Mouse (Mus musculus) bone marrow, adult 2 months (tissue): Measurements from ENCODE around the gene Ddt. TPM values are rescaled to one million over a fixed set of nuclear protein-coding genes. Genes with fewer than 3 reads are reported as not detected.
"Not testable (repeated sequence)": the region's sequence is repeated elsewhere in the genome, so short reads cannot be mapped to it uniquely, and the experiment has no call there.

ENCODE experiments used
- H3K27ac ChIP-seq: fragments of 200-500 bp; 2 replicates; pipeline ENCODE4 v1.5.1; 2012; ENCODE audit warnings: low read depth, mild to moderate bottlenecking, control low read depth, inconsistent platforms, low read length; ENCODE audit not compliant: control insufficient read depth, poor library complexity, insufficient read depth
- H3K4me1 ChIP-seq: fragments of 200-500 bp; 2 replicates; pipeline ENCODE4 v1.6.1; 2011; ENCODE audit warnings: low read length; ENCODE audit not compliant: control insufficient read depth, insufficient read depth
- H3K4me3 ChIP-seq: fragments of 200-500 bp; replicated peaks from 2 replicates; pipeline ENCODE3; 2011; ENCODE audit warnings: mild to moderate bottlenecking, low read depth, low read length, control low read depth; ENCODE audit not compliant: control insufficient read depth
- CTCF ChIP-seq: fragments of 200-500 bp; IDR thresholded peaks from 2 replicates; pipeline ENCODE4 v1.5.1; 2011; ENCODE audit warnings: low read length, control low read depth; ENCODE audit not compliant: control insufficient read depth, insufficient read depth
- POLR2A ChIP-seq: fragments of 200-500 bp; IDR thresholded peaks from 2 replicates; pipeline ENCODE4 v1.6.1; 2011; ENCODE audit warnings: low read depth, mild to moderate bottlenecking, control low read depth, low read length, borderline replicate concordance; ENCODE audit not compliant: control insufficient read depth
- WGBS: fragments of 180-500 bp; shearing (Covaris S2); methylation state at CpG from one replicate; pipeline ENCODE4 v1.1.7; 2018; 5-methylcytosine and 5-hydroxymethylcytosine counted together
- polyA plus RNA-seq: library from polyadenylated mRNA; stranded (reverse); fragments of >200 nt; gene quantifications from 2 replicates; pipeline ENCODE4 v1.2.4, GENCODE M21; 2011; ENCODE audit warnings: low replicate concordance; ENCODE audit not compliant: missing spikeins, insufficient read depth, insufficient read length

The Ddt gene
- polyA plus RNA-seq, 1 experiment: 20.0 TPM

DNA sequence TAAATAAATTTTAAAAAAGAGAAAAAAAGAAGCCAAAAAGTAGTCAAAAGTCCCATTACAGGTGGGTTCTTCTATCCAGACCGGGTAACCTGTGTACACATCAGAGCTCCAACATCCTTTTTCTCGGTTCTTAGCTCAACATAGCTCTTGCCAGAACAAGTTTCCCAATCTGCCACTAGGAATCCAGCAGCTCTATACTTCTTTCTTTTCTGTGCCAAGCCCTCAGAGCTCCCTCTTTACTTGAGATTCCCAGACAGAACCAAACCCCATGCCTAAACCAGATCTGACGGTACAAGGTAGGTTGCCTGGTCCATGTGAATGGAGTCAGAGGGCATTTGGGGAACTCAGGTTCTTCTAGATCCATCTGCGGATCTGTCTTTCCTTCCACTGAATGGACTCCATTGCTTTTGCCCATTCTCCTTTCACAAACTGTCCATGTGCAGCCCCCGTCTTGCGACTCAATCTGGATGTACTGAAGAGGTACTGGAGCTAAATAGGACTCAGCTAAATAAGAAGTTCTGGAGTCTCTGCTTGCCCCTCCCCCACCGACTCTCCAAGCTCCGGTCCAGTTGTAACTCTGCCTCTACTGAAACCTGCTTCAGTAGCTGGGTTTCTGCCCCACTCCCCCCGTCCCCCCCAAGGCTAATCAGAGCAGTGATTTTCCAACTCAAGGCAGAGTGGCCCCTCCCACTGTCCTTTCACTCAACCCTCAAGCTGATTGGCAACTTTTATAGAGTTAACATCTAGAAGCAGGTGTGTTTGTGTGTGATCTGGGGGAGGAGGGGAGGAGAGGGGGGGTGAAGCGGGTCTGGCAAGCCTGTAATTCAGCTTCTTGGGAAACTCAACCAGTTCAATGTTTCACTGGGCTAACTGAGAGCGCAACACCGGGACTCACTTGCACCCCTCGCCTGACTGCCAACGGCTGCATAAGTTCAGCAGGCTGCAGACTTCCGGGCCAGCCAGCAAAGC, 6.3 kb upstream of the Ddt start:
- no peak for TF ChIP-seq POLR2A
- 50% methylated on average over 15 of the region's 15 CpGs for WGBS
- no peaks in the 10 kb centered on the region for H3K4me1 ChIP-seq
- H3K4me3 ChIP-seq: no peak overlapping the region
- no peak overlapping the region for H3K27ac ChIP-seq

DNA sequence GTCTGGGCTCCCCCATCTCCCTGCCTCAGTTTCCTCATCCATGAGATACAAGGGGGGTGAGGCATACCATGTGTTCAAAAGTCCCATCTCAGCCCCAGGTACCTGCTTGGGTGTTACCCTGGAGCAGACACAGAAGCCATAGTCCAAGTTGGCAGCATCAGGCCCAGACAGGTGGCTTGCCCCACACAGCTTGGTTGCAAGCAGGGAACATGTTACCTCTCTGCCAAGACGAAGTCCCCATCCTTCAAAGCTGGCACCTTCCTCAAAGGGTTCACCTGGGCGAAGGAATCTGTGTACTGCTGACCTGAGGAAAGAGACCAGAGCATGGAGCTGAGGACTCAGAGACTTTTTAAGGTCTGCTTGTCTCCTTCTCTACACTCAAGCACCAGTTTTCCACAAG, 4.7 kb upstream of the Ddt start:
- Histone ChIP-seq H3K4me3 (no peak overlapping the region), H3K27ac (no peak overlapping the region), H3K4me1 (no peaks in the 10 kb centered on the region)
- TF ChIP-seq POLR2A (no peak), CTCF (no peak)
- 81% methylated on average over 2 of the region's 2 CpGs for WGBS

GRCm38 (mm10) chr10:75776562-75776961, 3.3 kb upstream of the Ddt start:
- Histone ChIP-seq H3K4me1 (peaks cover 2% of the 10 kb centered on the region; the same call in 1 of the 2 replicates), H3K4me3 (no peak overlapping the region), H3K27ac (no peak overlapping the region)
- 81% methylated on average over 6 of the region's 6 CpGs for WGBS
- no peak for TF ChIP-seq POLR2A
- TF ChIP-seq CTCF: no peak

- Histone ChIP-seq H3K4me3 (no peak overlapping the region), H3K4me1 (peaks cover 2% of the 10 kb centered on the region; the same call in 1 of the 2 replicates), H3K27ac (no peak overlapping the region)
- TF ChIP-seq CTCF (no peak), POLR2A (no peak)
- 88% methylated on average over 9 of the region's 9 CpGs for WGBS
Observed at GRCm38 (mm10) chr10:75774587-75774986, 1.4 kb upstream of the Ddt start.

DNA sequence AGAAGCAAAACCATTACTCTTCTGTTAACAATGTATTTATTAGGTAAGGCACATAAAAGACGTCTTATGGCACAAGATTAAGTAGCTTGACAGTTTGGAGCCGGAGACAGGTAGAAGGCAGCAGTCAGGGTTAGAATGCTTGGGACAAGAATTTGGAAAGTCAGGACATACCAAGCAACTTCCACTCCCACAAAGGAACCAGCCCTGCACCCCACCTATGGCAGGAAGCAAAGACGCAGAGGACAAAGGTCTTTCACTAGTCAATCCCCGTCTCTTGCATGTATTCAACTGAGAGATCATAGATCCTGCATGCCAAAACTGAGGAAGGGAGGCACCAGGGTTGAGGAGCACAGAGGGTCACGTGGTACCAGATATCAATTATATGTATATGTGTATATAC, 888 bp upstream of the Ddt start:
- H3K4me1 ChIP-seq: peaks cover 2% of the 10 kb centered on the region; the same call in 1 of the 2 replicates
- no peak overlapping the region for H3K4me3 ChIP-seq
- TF ChIP-seq CTCF (no peak), POLR2A (no peak)
- 82% methylated on average over 5 of the region's 5 CpGs for WGBS
- H3K27ac ChIP-seq: no peak overlapping the region

GRCm38 (mm10) chr10:75767756-75768155, 5.5 kb downstream of the Ddt start:
- H3K27ac ChIP-seq, H3K4me1 ChIP-seq, H3K4me3 ChIP-seq: not testable (repeated sequence)
- 50% methylated on average over 5 of the region's 5 CpGs for WGBS

GRCm38 (mm10) chr10:75766856-75767255, 6.4 kb downstream of the Ddt start:
- 80% methylated on average over 6 of the region's 6 CpGs for WGBS
- Histone ChIP-seq H3K4me1 (peaks cover 2% of the 10 kb centered on the region; the same call in 1 of the 2 replicates), H3K27ac (no peak overlapping the region), H3K4me3 (no peak overlapping the region)
- TF ChIP-seq POLR2A (no peak), CTCF (no peak)

DNA sequence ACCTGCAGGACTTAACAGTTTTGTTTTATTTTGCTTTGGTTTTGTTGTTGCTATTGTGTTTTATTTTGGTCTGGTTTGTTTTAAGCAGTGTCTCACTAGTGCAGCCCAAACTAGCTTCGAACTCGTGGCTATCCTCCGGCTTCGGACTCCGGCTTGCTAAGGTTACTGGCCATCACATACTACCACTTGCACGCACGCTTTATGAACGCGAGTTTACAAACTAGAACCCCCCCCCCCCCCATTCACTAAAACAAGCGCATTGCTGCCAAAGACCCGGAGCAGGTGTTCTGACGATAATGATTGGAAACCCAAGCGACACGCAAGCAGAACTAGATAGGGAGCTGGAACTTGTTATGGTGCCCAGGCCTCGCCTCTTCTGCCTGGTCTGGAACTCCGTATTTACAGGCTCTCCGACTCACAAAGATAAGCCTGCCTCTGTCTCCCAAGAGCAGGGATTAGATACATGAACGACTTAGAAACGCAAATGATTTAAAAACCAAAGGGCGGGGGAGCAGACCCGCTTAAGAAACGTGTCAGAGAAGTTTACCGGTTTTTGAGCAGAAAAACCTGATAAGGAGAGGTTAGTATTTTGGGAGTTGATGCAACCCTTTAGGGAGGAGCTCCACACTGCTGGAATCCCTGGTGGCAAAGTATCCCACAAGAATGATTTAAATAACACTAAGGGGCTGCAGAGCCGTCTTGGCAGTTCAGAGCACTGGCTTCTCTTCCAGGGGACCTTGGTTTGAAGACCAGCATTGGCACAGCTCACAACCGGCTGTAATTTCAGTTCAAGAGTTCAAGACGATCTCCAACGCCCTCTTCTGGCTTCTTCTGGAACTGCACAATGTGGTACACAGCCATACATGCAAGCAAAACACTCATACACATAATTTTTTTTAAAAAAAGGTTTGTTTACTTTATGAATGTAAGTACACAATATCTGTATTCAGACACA, 8.4 kb downstream of the Ddt start:
- no peak for TF ChIP-seq POLR2A
- TF ChIP-seq CTCF: peak; percentile 54
- Histone ChIP-seq H3K4me1 (peaks cover 4% of the 10 kb centered on the region; the same call in 1 of the 2 replicates), H3K27ac (peak overlapping the region; percentile 90), H3K4me3 (peak overlapping the region; percentile 67)
- WGBS: under 1% methylated on average over 27 of the region's 27 CpGs
